Mouse (Mus musculus): Measurements from ENCODE around the gene Olfr366. TPM values are rescaled to one million over a fixed set of nuclear protein-coding genes. Genes with fewer than 3 reads are reported as not detected.

Olfr366 gene
- not detected for polyA plus RNA-seq (2017; shearing (Covaris generic))

DNA sequence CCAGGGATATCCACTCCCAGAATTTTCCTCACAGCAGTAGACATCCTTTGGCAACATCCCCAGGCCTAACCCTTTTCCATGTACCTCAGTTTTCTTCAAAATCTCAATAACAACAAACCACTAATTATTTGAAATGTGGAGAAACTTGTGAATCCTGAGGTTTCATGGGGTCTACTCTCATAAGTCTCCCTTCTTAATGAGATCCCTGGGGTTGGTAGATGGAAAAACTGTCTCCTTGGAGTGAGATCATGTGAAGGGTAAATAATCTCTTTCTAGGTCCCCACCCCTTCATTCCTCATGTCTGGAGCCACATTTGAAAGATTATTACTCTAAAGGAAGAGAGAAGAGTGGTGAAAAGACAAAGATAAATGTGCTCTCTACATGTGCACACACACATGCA lies at the start of gene Olfr366:
Olfr366 (plus strand) TSS at position 301 of the 400 bp plus-strand sequence.

DNA sequence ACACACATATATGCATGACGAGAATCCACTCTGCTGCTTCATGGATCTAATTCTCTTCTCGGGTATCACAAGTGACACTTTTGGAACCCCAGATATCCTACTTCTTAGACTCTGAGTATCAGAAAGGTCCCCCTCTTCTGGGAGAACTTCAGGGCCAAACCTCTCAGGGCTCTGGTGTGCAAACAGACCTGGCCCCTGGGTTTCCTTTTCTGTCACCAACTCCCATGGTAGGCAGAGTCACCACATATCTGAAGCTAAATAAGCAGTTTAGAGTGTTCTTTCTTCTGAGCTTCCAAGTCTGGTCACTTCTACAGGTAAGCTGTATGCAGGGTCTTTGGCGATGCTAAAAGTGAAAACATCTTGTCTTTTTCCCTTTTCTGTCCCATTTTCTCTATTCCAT lies 23.5 kb upstream of the Olfr366 start, which contains the start of gene Olfr365:
Olfr365 (plus strand) TSS at position 301 of the 400 bp plus-strand sequence.

Other genes with a start within 250 kb of the Olfr366 start
- gene Olfr357, start 217.7 kb upstream of the Olfr366 start, polyA plus RNA-seq (2017; shearing (Covaris generic)) = not detected
- gene Olfr358, start 202.2 kb upstream of the Olfr366 start, polyA plus RNA-seq (2017; shearing (Covaris generic)) = not detected
- gene Olfr360, start 145.8 kb upstream of the Olfr366 start, polyA plus RNA-seq (2017; shearing (Covaris generic)) = not detected
- gene Olfr361, start 122.3 kb upstream of the Olfr366 start, polyA plus RNA-seq (2017; shearing (Covaris generic)) = not detected
- not detected for gene Olfr362, start 93.7 kb upstream of the Olfr366 start, polyA plus RNA-seq (2017; shearing (Covaris generic))
- not detected for gene Olfr364-ps1, start 72.3 kb upstream of the Olfr366 start, polyA plus RNA-seq (2017; shearing (Covaris generic))
- not detected for gene Olfr365, start 23.4 kb upstream of the Olfr366 start, polyA plus RNA-seq (2017; shearing (Covaris generic))
- gene Olfr368, start 114.9 kb downstream of the Olfr366 start, polyA plus RNA-seq (2017; shearing (Covaris generic)) = not detected
- gene Pdcl, start 147.8 kb downstream of the Olfr366 start, polyA plus RNA-seq (2017; shearing (Covaris generic)) = 35.6 TPM
- gene Rc3h2, start 211.3 kb downstream of the Olfr366 start, polyA plus RNA-seq (2017; shearing (Covaris generic)) = 18.7 TPM
- 6.0 TPM for gene Zbtb26, start 231.6 kb downstream of the Olfr366 start, polyA plus RNA-seq (2017; shearing (Covaris generic))
- 7.5 TPM for gene Zbtb6, start 231.6 kb downstream of the Olfr366 start, polyA plus RNA-seq (2017; shearing (Covaris generic))
- gene Rabgap1, start 231.7 kb downstream of the Olfr366 start, polyA plus RNA-seq (2017; shearing (Covaris generic)) = 87.5 TPM

Data from CD4-positive, CD25-positive, alpha-beta regulatory T cell, adult 9 weeks (primary cell).